Mouse (Mus musculus) embryonic facial prominence, embryonic 10.5 days (tissue): ENCODE data around the gene Rhox3a2. TPM values are rescaled to one million over a fixed set of nuclear protein-coding genes. Genes with fewer than 3 reads are reported as not detected.
"Not testable (repeated sequence)": the region's sequence is repeated elsewhere in the genome, so short reads cannot be mapped to it uniquely, and the experiment has no call there.

Experiments used
- DNase-seq: peaks from one replicate; pipeline ENCODE4 v3.0.0-alpha.2; 2017; ENCODE audit warnings: low spot score
- H3K27ac ChIP-seq: fragments of 300-500 bp; sonication (generic); replicated peaks from 2 replicates; pipeline ENCODE4 v1.5.1; 2016; ENCODE audit warnings: mild to moderate bottlenecking
- H3K27me3 ChIP-seq: fragments of 300-500 bp; sonication (generic); replicated peaks from 2 replicates; pipeline ENCODE4 v1.6.1; 2016; ENCODE audit warnings: low read depth, mild to moderate bottlenecking; ENCODE audit not compliant: poor library complexity, severe bottlenecking
- H3K36me3 ChIP-seq: fragments of 300-500 bp; sonication (generic); replicated peaks from 2 replicates; pipeline ENCODE4 v1.6.1; 2016; ENCODE audit warnings: mild to moderate bottlenecking, moderate library complexity
- H3K4me1 ChIP-seq: fragments of 300-500 bp; sonication (generic); 2 replicates; pipeline ENCODE4 v1.6.1; 2016
- H3K4me3 ChIP-seq: fragments of 300-500 bp; sonication (generic); 2 replicates; pipeline ENCODE4 v1.5.1; 2016; ENCODE audit warnings: mild to moderate bottlenecking, moderate library complexity
- H3K9me3 ChIP-seq: fragments of 300-500 bp; sonication (generic); 2 replicates; pipeline ENCODE4 v1.6.1; 2016; ENCODE audit warnings: mild to moderate bottlenecking
- WGBS: fragments of 180-500 bp; shearing (Covaris S2); methylation state at CpG from one replicate; pipeline ENCODE4 v1.1.7; 2016; 5-methylcytosine and 5-hydroxymethylcytosine counted together
- polyA plus RNA-seq: library from polyadenylated mRNA; unstranded; fragments of >200 nt; fragmentation: Nextera tagmentation; extraction: Ambion mirVana; gene quantifications from 2 replicates; pipeline ENCODE4 v1.2.1, GENCODE M21; 2016

Gene Rhox3a2
- not detected in 2 replicates for polyA plus RNA-seq

GRCm38 (mm10) chrX:37379728-37380127, at the start of gene Rhox3a2:
Rhox3a2 (plus strand) TSS chrX:37380028.
- DNase-seq, H3K27ac ChIP-seq, H3K4me3 ChIP-seq, H3K9me3 ChIP-seq, H3K4me1 ChIP-seq, H3K36me3 ChIP-seq, H3K27me3 ChIP-seq: not testable (repeated sequence)
- WGBS: no CpG with 5 or more reads among the region's 1 CpGs

GRCm38 (mm10) chrX:37390548-37390947, 10.7 kb downstream of the Rhox3a2 start, which contains the start of gene Rhox4a2:
Rhox4a2 (plus strand) TSS chrX:37390848.
- not testable (repeated sequence) for H3K9me3 ChIP-seq, H3K4me3 ChIP-seq, H3K4me1 ChIP-seq, H3K27ac ChIP-seq, H3K36me3 ChIP-seq, H3K27me3 ChIP-seq, DNase-seq
- 90% methylated on average over 9 of the region's 16 CpGs for WGBS

- not testable (repeated sequence) for H3K27me3 ChIP-seq, H3K4me1 ChIP-seq, H3K27ac ChIP-seq, DNase-seq, H3K9me3 ChIP-seq, H3K36me3 ChIP-seq, H3K4me3 ChIP-seq
- WGBS: no CpG with 5 or more reads among the region's 9 CpGs
These were observed 31.9 kb downstream of the Rhox3a2 start, which contains the start of gene Rhox2b for GRCm38 (mm10) chrX:37411767-37412166. Rhox2b (plus strand) TSS chrX:37412067.

GRCm38 (mm10) chrX:37432194-37432593, 52.4 kb downstream of the Rhox3a2 start, which contains the start of gene Rhox4b:
Rhox4b (plus strand) TSS chrX:37432494.
- H3K27ac ChIP-seq, H3K27me3 ChIP-seq, H3K9me3 ChIP-seq, H3K4me1 ChIP-seq, H3K36me3 ChIP-seq, DNase-seq, H3K4me3 ChIP-seq: not testable (repeated sequence)
- WGBS: 85% methylated on average over 14 of the region's 15 CpGs

Other genes with a start within 250 kb of the Rhox3a2 start
- gene Akap14, start 211.2 kb upstream of the Rhox3a2 start, polyA plus RNA-seq: 0.14 TPM in 1 of 2 replicates, not detected in the other
- gene Ndufa1, start 188.9 kb upstream of the Rhox3a2 start, polyA plus RNA-seq: 365 and 368 TPM in 2 replicates
- gene Rnf113a1, start 188.8 kb upstream of the Rhox3a2 start, polyA plus RNA-seq: 11.3 and 11.8 TPM in 2 replicates
- not detected in 2 replicates for gene Gm9, start 169.0 kb upstream of the Rhox3a2 start, polyA plus RNA-seq
- gene Rhox1, start 157.8 kb upstream of the Rhox3a2 start, polyA plus RNA-seq: not detected in 2 replicates
- gene Rhox2a, start 135.1 kb upstream of the Rhox3a2 start, polyA plus RNA-seq: not detected in 2 replicates
- not detected in 2 replicates for gene Rhox3a, start 130.1 kb upstream of the Rhox3a2 start, polyA plus RNA-seq
- gene Rhox4a, start 114.7 kb upstream of the Rhox3a2 start, polyA plus RNA-seq: not detected in 2 replicates
- gene Rhox4a2, start 10.8 kb downstream of the Rhox3a2 start, polyA plus RNA-seq: 1.9 and 2.0 TPM in 2 replicates
- not detected in 2 replicates for gene Rhox2b, start 32.0 kb downstream of the Rhox3a2 start, polyA plus RNA-seq
- 0.64 and 0.68 TPM in 2 replicates for gene Rhox4b, start 52.5 kb downstream of the Rhox3a2 start, polyA plus RNA-seq
- gene Rhox2c, start 73.7 kb downstream of the Rhox3a2 start, polyA plus RNA-seq: 0.48 TPM in 1 of 2 replicates, not detected in the other
- not detected in 2 replicates for gene Rhox3c, start 78.6 kb downstream of the Rhox3a2 start, polyA plus RNA-seq
- not detected in 2 replicates for gene Rhox4c, start 100.3 kb downstream of the Rhox3a2 start, polyA plus RNA-seq
- not detected in 2 replicates for gene Rhox2d, start 113.4 kb downstream of the Rhox3a2 start, polyA plus RNA-seq
- not detected in 2 replicates for gene Rhox4d, start 134.3 kb downstream of the Rhox3a2 start, polyA plus RNA-seq
- gene Rhox2e, start 150.4 kb downstream of the Rhox3a2 start, polyA plus RNA-seq: 0.27 and 0.52 TPM in 2 replicates
- not detected in 2 replicates for gene Rhox3e, start 162.0 kb downstream of the Rhox3a2 start, polyA plus RNA-seq
- gene Rhox4e, start 177.4 kb downstream of the Rhox3a2 start, polyA plus RNA-seq: 0.35 TPM in 1 of 2 replicates, not detected in the other
- not detected in 2 replicates for gene Rhox2f, start 191.4 kb downstream of the Rhox3a2 start, polyA plus RNA-seq
- gene Rhox3f, start 201.0 kb downstream of the Rhox3a2 start, polyA plus RNA-seq: not detected in 2 replicates
- gene Rhox4f, start 227.7 kb downstream of the Rhox3a2 start, polyA plus RNA-seq: not detected in 2 replicates
- not detected in 2 replicates for gene Rhox3g, start 248.6 kb downstream of the Rhox3a2 start, polyA plus RNA-seq